In genomic region chr5:67802174-67803030, GRCm38 (mm10) we compare ENCODE assay signal across 11 mouse cellular contexts. TPM values are rescaled to one million over a fixed set of nuclear protein-coding genes. Genes with fewer than 3 reads are reported as not detected.
A peak's percentile ranks its signal among the peaks of the same experiment; 100 is the strongest.
DNase-seq lines count a peak whose midpoint lies in the region; ATAC-seq and TF ChIP-seq lines count a peak whose summit lies in the region.
"Had no signal": no experiment of that assay in that cellular context is flagged by ENCODE, and none has a peak within 500 bp of the region (broad histone marks: within the 10 kb centered on the region; RNA-seq: fewer than 3 reads in every experiment).

No protein-coding gene starts in this region.

- DNase-seq in gastrocnemius, adult 2 months, result peak; percentile 28
- DNase-seq in gastrocnemius, postnatal 25 days, result no peak
- DNase-seq in Muller cell, postnatal 12 days (ENCODE audit: inconsistent ontology term), result peak; percentile 61
- peak; percentile 75 to 78 for DNase-seq in cerebellum, postnatal 14 days
- DNase-seq in heart, embryonic 10.5 days (ENCODE audit: low spot score), result no peak
- DNase-seq in kidney, adult 18-20 months, result no peak
- DNase-seq in layer of hippocampus, postnatal 14 days (ENCODE audit: low spot score in 2 of 2), result no peak

- H3K27ac ChIP-seq in gastrocnemius, adult 2 months, result peak overlapping the region; percentile 74; the same call in 1 of the 2 replicates
- peak overlapping the region; percentile 19; the same call in 1 of the 2 replicates for H3K27ac ChIP-seq in lung, embryonic 16.5 days (ENCODE audit: low read length)
- no peak overlapping the region for H3K27ac ChIP-seq in heart, embryonic 10.5 days
- H3K27ac ChIP-seq: embryonic facial prominence, embryonic 15.5 days; kidney, postnatal 0 days had no signal

- peaks cover 26% of the 10 kb centered on the region for H3K4me1 ChIP-seq in lung, embryonic 16.5 days (replicated peaks; ENCODE audit: control insufficient read depth, insufficient read depth, low read length)
- H3K4me1 ChIP-seq in heart, embryonic 10.5 days, result peaks cover 16% of the 10 kb centered on the region

- no peak overlapping the region for H3K4me2 ChIP-seq in lung, embryonic 16.5 days (ENCODE audit: low read depth, low read length)
- H3K4me2 ChIP-seq: embryonic facial prominence, embryonic 15.5 days had no signal

- no peak overlapping the region for H3K4me3 ChIP-seq in gastrocnemius, adult 2 months
- H3K4me3 ChIP-seq in lung, embryonic 16.5 days (ENCODE audit: low read length), result no peak overlapping the region
- H3K4me3 ChIP-seq in heart, embryonic 10.5 days, result no peak overlapping the region
- H3K4me3 ChIP-seq: embryonic facial prominence, embryonic 15.5 days; myocyte had no signal

- no peak overlapping the region for H3K9ac ChIP-seq in lung, embryonic 16.5 days (ENCODE audit: low read length)
- H3K9ac ChIP-seq: embryonic facial prominence, embryonic 15.5 days had no signal

- intact Hi-C loops in gastrocnemius, adult 2 months (cut with DNase I), result no loop called here

- no peaks in the 10 kb centered on the region for H3K27me3 ChIP-seq in lung, embryonic 16.5 days (ENCODE audit: control insufficient read depth, insufficient read depth, low read depth, low read length)
- H3K27me3 ChIP-seq in heart, embryonic 10.5 days (ENCODE audit: insufficient read depth, poor library complexity, severe bottlenecking), result no peaks in the 10 kb centered on the region
- H3K27me3 ChIP-seq: embryonic facial prominence, embryonic 15.5 days had no signal

- no peak for TF ChIP-seq CTCF in gastrocnemius, adult 2 months (IDR thresholded peaks at IDR 0.05)

- H3K36me3 ChIP-seq in lung, embryonic 16.5 days (ENCODE audit: control insufficient read depth, insufficient read depth, low read length), result no peaks in the 10 kb centered on the region
- no peaks in the 10 kb centered on the region for H3K36me3 ChIP-seq in heart, embryonic 10.5 days
- H3K36me3 ChIP-seq: embryonic facial prominence, embryonic 15.5 days had no signal

- WGBS in lung, embryonic 16.5 days, result 65% methylated on average over 17 of the region's 17 CpGs
- 89% methylated on average over 17 of the region's 17 CpGs for WGBS in heart, embryonic 10.5 days

- ATAC-seq in lung, embryonic 16.5 days (ENCODE audit: low read depth), result peak; percentile 64

- H3K9me3 ChIP-seq in lung, embryonic 16.5 days (ENCODE audit: control insufficient read depth, low read length), result no peaks in the 10 kb centered on the region
- H3K9me3 ChIP-seq in heart, embryonic 10.5 days, result no peaks in the 10 kb centered on the region
- H3K9me3 ChIP-seq: embryonic facial prominence, embryonic 15.5 days had no signal

RNA-seq across cellular contexts. Expression of gene Atp8a1, which starts 44.8 kb away (rescaled TPM):
- total RNA-seq in gastrocnemius, adult 2 months (2021), result 10 to 100 TPM; 47.1 to 62.3 TPM
- total RNA-seq in gastrocnemius, postnatal 25 days (2021), result 10 to 100 TPM; 39.3 to 44.9 TPM
- polyA plus RNA-seq in lung, embryonic 16.5 days (2015; fragmentation: Nextera tagmentation; extraction: Ambion mirVana), result 55.2 and 57.3 TPM in 2 replicates
- polyA plus RNA-seq in heart, embryonic 10.5 days (2016; fragmentation: Nextera tagmentation; extraction: Ambion mirVana), result 16.2 and 19.9 TPM in 2 replicates
- 100 to 1,000 TPM; 141 to 150 TPM for total RNA-seq in layer of hippocampus, postnatal 14 days (2021)

Comparison
In these comparisons a context has a peak if more than half of its experiments do, and no peak if none do; other contexts are left out.
1. DNase-seq: peak in gastrocnemius, adult 2 months (single experiment), Muller cell, postnatal 12 days (single experiment) and cerebellum, postnatal 14 days (2 of 2); none in gastrocnemius, postnatal 25 days (single experiment), heart, embryonic 10.5 days (single experiment), kidney, adult 18-20 months (single experiment) and layer of hippocampus, postnatal 14 days (0 of 2).